Mouse (Mus musculus) kidney, adult 2 months (tissue): ENCODE results near the gene Gm37240.

Source experiments
- CTCF ChIP-seq: fragments of 200-500 bp; conservative IDR thresholded peaks from 2 replicates; pipeline ENCODE4 v1.5.1; 2011; ENCODE audit warnings: low read depth, mild to moderate bottlenecking, control low read depth, low read length, moderate library complexity, mixed read lengths; ENCODE audit not compliant: insufficient read depth, insufficient read length
- POLR2A ChIP-seq: fragments of 200-500 bp; IDR thresholded peaks from one replicate; pipeline ENCODE4 v1.6.1; 2011; ENCODE audit warnings: low read depth, low read length, control low read depth

- TF ChIP-seq POLR2A (no peak), CTCF (no peak)
Observed at GRCm38 (mm10) chr3:84923670-84924069, 963.6 kb downstream of the Gm37240 start.
